Mouse (Mus musculus): ENCODE measurements at regions not wholly inside any gene's neighbourhood (a gene's known extent, or its start where the extent isn't known, plus 50 kb on each side); places are given as distances from the start of the nearest gene placed in this dataset.

- no peak for TF ChIP-seq CTCF (IDR thresholded peaks at IDR 0.05)
- TF ChIP-seq EP300 (IDR thresholded peaks at IDR 0.05), result peak; percentile 73
Measured at GRCm38 (mm10) chr9:52826781-52827180, 147.2 kb upstream of the AI593442 start.
